Mouse (Mus musculus): ENCODE measurements around the gene 1700109H08Rik.
A peak's percentile ranks its signal among the peaks of the same experiment; 100 is the strongest.
"Not testable (repeated sequence)": the region's sequence is repeated elsewhere in the genome, so short reads cannot be mapped to it uniquely, and the experiment has no call there.

1700109H08Rik gene

GRCm38 (mm10) chr5:3571266-3571665 is at the start of gene 1700109H08Rik:
Gene 1700109H08Rik (plus strand): TSS chr5:3571566.
- DNase-seq, result no peak

GRCm38 (mm10) chr5:3521741-3522140 is 49.6 kb upstream of the 1700109H08Rik start:
- no peak for DNase-seq

GRCm38 (mm10) chr5:3522826-3523225 is 48.5 kb upstream of the 1700109H08Rik start:
- DNase-seq, result no peak

GRCm38 (mm10) chr5:3527041-3527691 is 44.2 kb upstream of the 1700109H08Rik start:
- no peak for DNase-seq

- no peak for DNase-seq
Observed at GRCm38 (mm10) chr5:3529585-3530189, 41.7 kb upstream of the 1700109H08Rik start.

GRCm38 (mm10) chr5:3532048-3532447 is 39.3 kb upstream of the 1700109H08Rik start:
- not testable (repeated sequence) for DNase-seq

GRCm38 (mm10) chr5:3536592-3537212 is 34.7 kb upstream of the 1700109H08Rik start:
- no peak for DNase-seq

- no peak for DNase-seq
Observed at GRCm38 (mm10) chr5:3538505-3539472, 32.6 kb upstream of the 1700109H08Rik start.

- DNase-seq, result no peak
Observed at GRCm38 (mm10) chr5:3541871-3542270, 29.5 kb upstream of the 1700109H08Rik start.

- peak; percentile 96 for DNase-seq
Observed at GRCm38 (mm10) chr5:3543629-3544479, 27.5 kb upstream of the 1700109H08Rik start, which contains the start of gene Fam133b. Gene Fam133b (plus strand): TSS chr5:3543833.

GRCm38 (mm10) chr5:3544480-3544769 is 26.9 kb upstream of the 1700109H08Rik start:
- no peak for DNase-seq

- no peak for DNase-seq
Observed at GRCm38 (mm10) chr5:3546226-3546625, 25.1 kb upstream of the 1700109H08Rik start.

- DNase-seq, result no peak
Observed at GRCm38 (mm10) chr5:3551481-3551880, 19.9 kb upstream of the 1700109H08Rik start.

GRCm38 (mm10) chr5:3554198-3554597 is 17.2 kb upstream of the 1700109H08Rik start:
- no peak for DNase-seq

GRCm38 (mm10) chr5:3574825-3575224 is 3.5 kb downstream of the 1700109H08Rik start:
- DNase-seq, result no peak

GRCm38 (mm10) chr5:3577939-3578338 is 6.6 kb downstream of the 1700109H08Rik start:
- no peak for DNase-seq

- DNase-seq, result no peak
Observed at GRCm38 (mm10) chr5:3579066-3579465, 7.7 kb downstream of the 1700109H08Rik start.

GRCm38 (mm10) chr5:3595693-3596398 is 24.5 kb downstream of the 1700109H08Rik start, which contains the start of gene Pex1:
Gene Pex1 (plus strand): TSS chr5:3596066.
- peak; percentile 94 for DNase-seq

- DNase-seq, result peak; percentile 83
Observed at GRCm38 (mm10) chr5:3596399-3596766, 25.0 kb downstream of the 1700109H08Rik start, which contains the start of gene Rbm48. Gene Rbm48 (minus strand): TSS chr5:3596585.

- no peak for DNase-seq
Observed at GRCm38 (mm10) chr5:3597171-3597570, 25.8 kb downstream of the 1700109H08Rik start.

GRCm38 (mm10) chr5:3598766-3599165 is 27.4 kb downstream of the 1700109H08Rik start:
- DNase-seq, result no peak
